Comparison of ENCODE assay signal across 12 mouse cellular contexts in the genomic region with DNA sequence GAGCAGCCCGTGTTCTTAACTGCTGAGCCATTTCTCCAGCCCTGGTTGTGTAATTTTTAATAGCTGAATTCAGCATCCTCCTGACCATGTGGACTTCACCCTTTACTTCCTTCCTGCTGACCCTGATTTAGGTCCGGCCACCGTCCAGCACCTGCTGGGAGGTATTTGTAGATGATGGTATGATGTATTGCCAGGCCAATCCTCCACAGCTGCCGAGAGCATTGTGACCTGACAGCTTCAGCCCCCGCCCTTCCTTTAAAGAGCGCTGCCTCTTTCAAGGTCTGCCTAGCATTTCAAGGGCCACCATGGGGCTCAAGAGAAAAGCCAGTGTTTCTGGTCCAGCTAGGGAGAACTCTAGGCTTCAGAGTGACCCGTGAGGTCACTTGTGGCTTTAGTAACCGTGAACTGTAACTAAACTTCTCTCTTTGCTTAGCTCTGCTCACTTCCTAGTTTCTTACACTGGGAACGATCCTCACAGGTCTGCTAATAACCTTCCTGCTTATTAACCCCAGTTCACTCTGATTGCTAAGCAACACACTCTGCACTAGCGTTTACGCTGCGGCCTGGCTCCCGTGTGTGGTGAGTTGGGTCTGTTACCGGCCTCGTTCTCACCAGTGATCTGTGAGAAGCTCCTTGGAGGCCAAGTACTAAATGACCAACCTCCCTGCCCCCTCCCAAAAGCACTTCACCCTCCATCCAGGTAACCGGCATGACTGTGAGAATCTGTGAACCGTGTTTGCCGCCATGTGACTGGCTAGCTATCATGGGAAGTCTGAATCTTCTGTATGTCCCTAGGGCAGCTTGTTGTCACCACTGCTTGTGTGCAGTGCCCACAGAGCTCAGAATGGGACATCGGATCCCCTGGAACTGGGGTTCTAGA.
DNase-seq lines count a peak whose midpoint lies in the region; ATAC-seq and TF ChIP-seq lines count a peak whose summit lies in the region.
"Had no signal": no experiment of that assay in that cellular context is flagged by ENCODE, and none has a peak within 500 bp of the region (broad histone marks: within the 10 kb centered on the region; RNA-seq: fewer than 3 reads in every experiment).

No protein-coding gene starts in this region.

- no peak overlapping the region for H3K4me3 ChIP-seq in hindbrain, postnatal 0 days (ENCODE audit: low read length)
- no peak overlapping the region for H3K4me3 ChIP-seq in hindbrain, embryonic 16.5 days (ENCODE audit: low read length)
- no peak overlapping the region for H3K4me3 ChIP-seq in kidney, embryonic 15.5 days (replicated peaks)
- H3K4me3 ChIP-seq in small intestine, adult 2 months (ENCODE audit: low read depth, low read length), result no peak overlapping the region
- H3K4me3 ChIP-seq in hindbrain, embryonic 14.5 days (replicated peaks; ENCODE audit: low read length), result no peak overlapping the region
- H3K4me3 ChIP-seq: limb, embryonic 12.5 days; myocyte had no signal

- TF ChIP-seq CTCF in hindbrain, postnatal 0 days (IDR thresholded peaks at IDR 0.05; ENCODE audit: low read depth), result no peak
- no peak for TF ChIP-seq CTCF in small intestine, adult 2 months (IDR thresholded peaks at IDR 0.05; ENCODE audit: extremely low read depth, insufficient read length, insufficient replicate concordance, low read depth, low read length)

- peak; percentile 23 for DNase-seq in hindbrain, postnatal 0 days (ENCODE audit: low spot score)
- peak; percentile 50 for DNase-seq in ovary, adult 18-20 months (ENCODE audit: low spot score)
- no peak for DNase-seq in ovary, postnatal 10 days (ENCODE audit: low spot score)
- no peak for DNase-seq in hindbrain, embryonic 14.5 days (ENCODE audit: low spot score)
- no peak for DNase-seq in gastrocnemius, adult 18-20 months (ENCODE audit: low spot score)
- DNase-seq: cerebellum, adult 9-10 months; spleen, adult 18-20 months had no signal

- no peaks in the 10 kb centered on the region for H3K27me3 ChIP-seq in hindbrain, postnatal 0 days (ENCODE audit: insufficient read depth, low read length)
- H3K27me3 ChIP-seq in hindbrain, embryonic 16.5 days (replicated peaks; ENCODE audit: control insufficient read depth, insufficient read depth, low read length), result no peaks in the 10 kb centered on the region
- no peaks in the 10 kb centered on the region for H3K27me3 ChIP-seq in kidney, embryonic 15.5 days
- no peaks in the 10 kb centered on the region for H3K27me3 ChIP-seq in small intestine, adult 2 months (ENCODE audit: control insufficient read depth, insufficient read depth, low read length)
- H3K27me3 ChIP-seq in hindbrain, embryonic 14.5 days (ENCODE audit: control insufficient read depth, insufficient read depth, low read length), result no peaks in the 10 kb centered on the region
- H3K27me3 ChIP-seq: limb, embryonic 12.5 days had no signal

- no peak overlapping the region for H3K9ac ChIP-seq in hindbrain, postnatal 0 days (replicated peaks; ENCODE audit: low read length)
- no peak overlapping the region for H3K9ac ChIP-seq in hindbrain, embryonic 16.5 days (ENCODE audit: low read depth, low read length)
- H3K9ac ChIP-seq in kidney, embryonic 15.5 days, result no peak overlapping the region
- H3K9ac ChIP-seq in hindbrain, embryonic 14.5 days, result no peak overlapping the region
- H3K9ac ChIP-seq: limb, embryonic 12.5 days had no signal

- H3K9me3 ChIP-seq in hindbrain, postnatal 0 days (ENCODE audit: low read length), result no peaks in the 10 kb centered on the region
- H3K9me3 ChIP-seq in hindbrain, embryonic 16.5 days (ENCODE audit: control insufficient read depth, low read length), result no peaks in the 10 kb centered on the region
- H3K9me3 ChIP-seq in kidney, embryonic 15.5 days (replicated peaks), result no peaks in the 10 kb centered on the region
- no peaks in the 10 kb centered on the region for H3K9me3 ChIP-seq in hindbrain, embryonic 14.5 days (ENCODE audit: control insufficient read depth, low read length)
- H3K9me3 ChIP-seq: limb, embryonic 12.5 days had no signal

- no peaks in the 10 kb centered on the region for H3K36me3 ChIP-seq in hindbrain, postnatal 0 days (ENCODE audit: insufficient read depth, low read length)
- no peaks in the 10 kb centered on the region for H3K36me3 ChIP-seq in hindbrain, embryonic 16.5 days (ENCODE audit: control insufficient read depth, insufficient read depth, low read length)
- no peaks in the 10 kb centered on the region for H3K36me3 ChIP-seq in kidney, embryonic 15.5 days
- H3K36me3 ChIP-seq in small intestine, adult 2 months (ENCODE audit: control insufficient read depth, insufficient read depth, low read length), result no peaks in the 10 kb centered on the region
- no peaks in the 10 kb centered on the region for H3K36me3 ChIP-seq in hindbrain, embryonic 14.5 days (replicated peaks; ENCODE audit: control insufficient read depth, insufficient read depth)
- H3K36me3 ChIP-seq: limb, embryonic 12.5 days had no signal

- 0 out of 2 replicates have a peak, but pooled peaks have one; percentile 21 for ATAC-seq in hindbrain, postnatal 0 days
- no peak for ATAC-seq in hindbrain, embryonic 16.5 days
- no peak for ATAC-seq in kidney, embryonic 15.5 days (replicated peaks; ENCODE audit: low FRiP score)
- no peak for ATAC-seq in hindbrain, embryonic 14.5 days (ENCODE audit: low FRiP score)

- 34% methylated on average over 19 of the region's 19 CpGs for WGBS in hindbrain, postnatal 0 days
- WGBS in hindbrain, embryonic 16.5 days, result 44% methylated on average over 19 of the region's 19 CpGs
- WGBS in kidney, embryonic 15.5 days, result 54% methylated on average over 19 of the region's 19 CpGs
- WGBS in small intestine, adult 2 months, result 55% methylated on average over 19 of the region's 19 CpGs
- WGBS in hindbrain, embryonic 14.5 days, result 42% methylated on average over 19 of the region's 19 CpGs

- TF ChIP-seq POLR2A in small intestine, adult 2 months (IDR thresholded peaks at IDR 0.05; ENCODE audit: low read depth, low read length), result no peak

- no peak overlapping the region for H3K27ac ChIP-seq in hindbrain, postnatal 0 days
- no peak overlapping the region for H3K27ac ChIP-seq in hindbrain, embryonic 16.5 days (ENCODE audit: low read depth, low read length)
- 0 out of 2 replicates have a peak overlapping the region, but pooled peaks have one; percentile 37 for H3K27ac ChIP-seq in kidney, embryonic 15.5 days
- peak overlapping the region; percentile 66 for H3K27ac ChIP-seq in small intestine, adult 2 months (ENCODE audit: insufficient read depth, low read depth, low read length)
- H3K27ac ChIP-seq in hindbrain, embryonic 14.5 days, result no peak overlapping the region
- H3K27ac ChIP-seq: limb, embryonic 12.5 days had no signal

- no peak overlapping the region for H3K4me2 ChIP-seq in hindbrain, postnatal 0 days (ENCODE audit: low read depth, low read length)
- H3K4me2 ChIP-seq in hindbrain, embryonic 16.5 days (ENCODE audit: low read length), result no peak overlapping the region
- no peak overlapping the region for H3K4me2 ChIP-seq in kidney, embryonic 15.5 days
- H3K4me2 ChIP-seq in hindbrain, embryonic 14.5 days (replicated peaks), result no peak overlapping the region
- H3K4me2 ChIP-seq: limb, embryonic 12.5 days had no signal

- H3K4me1 ChIP-seq in hindbrain, postnatal 0 days (ENCODE audit: insufficient read depth, low read length), result no peaks in the 10 kb centered on the region
- H3K4me1 ChIP-seq in hindbrain, embryonic 16.5 days (ENCODE audit: control insufficient read depth, insufficient read depth, low read depth, low read length), result no peaks in the 10 kb centered on the region; the same call in 1 of the 2 replicates
- peaks cover 9% of the 10 kb centered on the region; the same call in 1 of the 2 replicates for H3K4me1 ChIP-seq in kidney, embryonic 15.5 days
- 0 out of 2 replicates have a peak, but pooled peaks cover 4% of the 10 kb centered on the region for H3K4me1 ChIP-seq in small intestine, adult 2 months (ENCODE audit: control insufficient read depth, insufficient read depth, insufficient read length, low read length)
- H3K4me1 ChIP-seq in hindbrain, embryonic 14.5 days (replicated peaks; ENCODE audit: control insufficient read depth, insufficient read depth, low read length), result no peaks in the 10 kb centered on the region

Comparison
In these comparisons a context has a peak if more than half of its experiments do, and no peak if none do; other contexts are left out.
1. DNase-seq: peak in hindbrain, postnatal 0 days (single experiment) and ovary, adult 18-20 months (single experiment); none in ovary, postnatal 10 days (single experiment), hindbrain, embryonic 14.5 days (single experiment) and gastrocnemius, adult 18-20 months (single experiment).
2. H3K27ac ChIP-seq: peak in kidney, embryonic 15.5 days (single experiment) and small intestine, adult 2 months (single experiment); none in hindbrain, postnatal 0 days (single experiment), hindbrain, embryonic 16.5 days (single experiment) and hindbrain, embryonic 14.5 days (single experiment).